Mouse (Mus musculus): ENCODE measurements around the gene Sema4g.

Sema4g gene

GRCm38 (mm10) chr19:45003740-45004516 lies 15.0 kb downstream of the Sema4g start:
- no peak for DNase-seq (ENCODE audit: low spot score in 2 of 2)

- DNase-seq (ENCODE audit: low spot score in 2 of 2), result no peak
These were observed 16.5 kb downstream of the Sema4g start, which contains the start of gene Twnk for GRCm38 (mm10) chr19:45005444-45005843. Gene Twnk, plus strand, starts transcription at chr19:45005663.

GRCm38 (mm10) chr19:45005957-45006712 lies 17.2 kb downstream of the Sema4g start, which contains the start of gene Mrpl43:
Gene Mrpl43, minus strand, starts transcription at chr19:45006442.
- peak; percentile 94 to 98 for DNase-seq (ENCODE audit: low spot score in 2 of 2)

- DNase-seq (ENCODE audit: low spot score in 2 of 2), result no peak
These were observed 18.1 kb downstream of the Sema4g start for GRCm38 (mm10) chr19:45007021-45007420.

- DNase-seq (ENCODE audit: low spot score in 2 of 2), result no peak
These were observed 18.7 kb downstream of the Sema4g start for GRCm38 (mm10) chr19:45007425-45008191.

GRCm38 (mm10) chr19:45010646-45011045 lies 21.7 kb downstream of the Sema4g start:
- no peak for DNase-seq (ENCODE audit: low spot score in 2 of 2)

- DNase-seq (ENCODE audit: low spot score in 2 of 2), result no peak
These were observed 23.3 kb downstream of the Sema4g start for GRCm38 (mm10) chr19:45012219-45012618.

GRCm38 (mm10) chr19:45012636-45013035 lies 23.7 kb downstream of the Sema4g start:
- DNase-seq (ENCODE audit: low spot score in 2 of 2), result no peak

GRCm38 (mm10) chr19:45013581-45014225 lies 24.8 kb downstream of the Sema4g start:
- no peak for DNase-seq (ENCODE audit: low spot score in 2 of 2)

- no peak for DNase-seq (ENCODE audit: low spot score in 2 of 2)
These were observed 25.6 kb downstream of the Sema4g start, which contains the start of gene Lzts2 for GRCm38 (mm10) chr19:45014335-45014971. Gene Lzts2, plus strand, starts transcription at chr19:45014414.

- DNase-seq (ENCODE audit: low spot score in 2 of 2), result peak in 1 of 2 experiments; percentile 63
These were observed 26.1 kb downstream of the Sema4g start for GRCm38 (mm10) chr19:45014981-45015402.

- no peak for DNase-seq (ENCODE audit: low spot score in 2 of 2)
These were observed 26.8 kb downstream of the Sema4g start for GRCm38 (mm10) chr19:45015518-45016281.

GRCm38 (mm10) chr19:45016341-45017215 lies 27.7 kb downstream of the Sema4g start:
- peak in 1 of 2 experiments; percentile 81 for DNase-seq (ENCODE audit: low spot score in 2 of 2)

- DNase-seq (ENCODE audit: low spot score in 2 of 2), result peak; percentile 82 to 84
These were observed 28.4 kb downstream of the Sema4g start for GRCm38 (mm10) chr19:45017216-45017771.

- DNase-seq (ENCODE audit: low spot score in 2 of 2), result peak; percentile 91 to 94
These were observed 29.0 kb downstream of the Sema4g start for GRCm38 (mm10) chr19:45017909-45018308.

GRCm38 (mm10) chr19:45018351-45018831 lies 29.5 kb downstream of the Sema4g start:
- no peak for DNase-seq (ENCODE audit: low spot score in 2 of 2)

- DNase-seq (ENCODE audit: low spot score in 2 of 2), result no peak
These were observed 31.4 kb downstream of the Sema4g start for GRCm38 (mm10) chr19:45020348-45020747.

GRCm38 (mm10) chr19:45021362-45021761 lies 32.5 kb downstream of the Sema4g start:
- no peak for DNase-seq (ENCODE audit: low spot score in 2 of 2)

- DNase-seq (ENCODE audit: low spot score in 2 of 2), result no peak
These were observed 35.1 kb downstream of the Sema4g start for GRCm38 (mm10) chr19:45023993-45024392.

All from urinary bladder, postnatal 4 days (tissue).